Mouse (Mus musculus) left cerebral cortex, postnatal 36 days (tissue): ENCODE results near the gene Ssc5d. TPM values are rescaled to one million over a fixed set of nuclear protein-coding genes. Genes with fewer than 3 reads are reported as not detected.

Experiments
- DNase-seq, 2 experiments: peaks; one replicate each; pipeline ENCODE4 v3.0.0; 2021 to 2022; ENCODE audit warnings: low spot score in 2 of 2, mixed read lengths in 1 of 2
- intact Hi-C: fragments of 180-260 bp; cut with DNase I; formaldehyde crosslinking; loops from one replicate; pipeline ENCODE4 v1.15.1; 2025
- total RNA-seq, 2 experiments: library from RNA; stranded (reverse); gene quantifications; 2 replicates each; pipeline ENCODE4 v1.2.3; 2021

Gene Ssc5d
- total RNA-seq, 2 experiments from 2014 or later: 0.84 to 3.6 TPM

- peak; percentile 30 to 56 for DNase-seq
- intact Hi-C loops: no loop called here
Observed at GRCm38 (mm10) chr7:4938456-4938855, 12.9 kb downstream of the Ssc5d start.

GRCm38 (mm10) chr7:4940068-4940479 is 14.5 kb downstream of the Ssc5d start:
- DNase-seq: peak; percentile 69 to 74
- intact Hi-C loops: loop anchor here (5.0 kb wide), 2 partner anchors 57 to 112 kb away; partner anchors contain the start of genes Zfp579 and Zfp580

GRCm38 (mm10) chr7:4942673-4943072 is 17.1 kb downstream of the Ssc5d start:
- no peak for DNase-seq
- intact Hi-C loops: loop anchor here (2.0 to 5.0 kb wide), 3 partner anchors 20 to 110 kb away; partner anchors contain the start of genes Zfp579 and Zfp580

- peak; percentile 89 to 91 for DNase-seq
- intact Hi-C loops: loop anchor here (2.0 to 5.0 kb wide), 3 partner anchors 19 to 109 kb away; partner anchors contain the start of genes Zfp579 and Zfp580
Observed at GRCm38 (mm10) chr7:4943223-4943815, 17.7 kb downstream of the Ssc5d start.

- DNase-seq: no peak
- intact Hi-C loops: no loop called here
Observed at GRCm38 (mm10) chr7:4947855-4948254, 22.3 kb downstream of the Ssc5d start.

- no peak for DNase-seq
- intact Hi-C loops: no loop called here
Observed at GRCm38 (mm10) chr7:4948386-4948785, 22.8 kb downstream of the Ssc5d start.

- intact Hi-C loops: no loop called here
- DNase-seq: no peak
Observed at GRCm38 (mm10) chr7:4950561-4951342, 25.2 kb downstream of the Ssc5d start.

- no peak for DNase-seq
- intact Hi-C loops: no loop called here
Observed at GRCm38 (mm10) chr7:4953815-4954445, 28.3 kb downstream of the Ssc5d start.

- DNase-seq: no peak
- intact Hi-C loops: no loop called here
Observed at GRCm38 (mm10) chr7:4957361-4957760, 31.8 kb downstream of the Ssc5d start.

- DNase-seq: no peak
- intact Hi-C loops: loop anchor here (2.0 kb wide), 1 partner anchor 21 kb away; no protein-coding TSS in a partner anchor
Observed at GRCm38 (mm10) chr7:4963527-4963926, 37.9 kb downstream of the Ssc5d start.

GRCm38 (mm10) chr7:4964272-4964671 is 38.7 kb downstream of the Ssc5d start, which contains the start of gene Sbk2:
TSS of gene Sbk2 (minus strand) at chr7:4964406.
- DNase-seq: peak; percentile 50 to 52
- intact Hi-C loops: no loop called here

- intact Hi-C loops: no loop called here
- DNase-seq: no peak
Observed at GRCm38 (mm10) chr7:4964988-4965387, 39.4 kb downstream of the Ssc5d start.

GRCm38 (mm10) chr7:4971068-4971467 is 45.5 kb downstream of the Ssc5d start, which contains the start of gene Sbk3:
TSS of gene Sbk3 (minus strand) at chr7:4971168.
- intact Hi-C loops: no loop called here

GRCm38 (mm10) chr7:4971710-4972109 is 46.1 kb downstream of the Ssc5d start:
- DNase-seq: no peak
- intact Hi-C loops: no loop called here

More at GRCm38 (mm10) chr7:4971068-4971467, 45.5 kb downstream of the Ssc5d start, which contains the start of gene Sbk3:
- DNase-seq: no peak

GRCm38 (mm10) chr7:4972321-4973047 is 46.9 kb downstream of the Ssc5d start:
- no peak for DNase-seq
- intact Hi-C loops: no loop called here

- DNase-seq: no peak
- intact Hi-C loops: no loop called here
Observed at GRCm38 (mm10) chr7:4975455-4975854, 49.9 kb downstream of the Ssc5d start.

GRCm38 (mm10) chr7:4976832-4977231 is 51.2 kb downstream of the Ssc5d start:
- intact Hi-C loops: no loop called here
- DNase-seq: no peak

- DNase-seq: no peak
- intact Hi-C loops: no loop called here
Observed at GRCm38 (mm10) chr7:4988250-4988649, 62.7 kb downstream of the Ssc5d start.

- intact Hi-C loops: no loop called here
- DNase-seq: no peak
Observed at GRCm38 (mm10) chr7:4993347-4993998, 67.9 kb downstream of the Ssc5d start.
